Mouse (Mus musculus): ENCODE measurements around the gene Tspan10. TPM values are rescaled to one million over a fixed set of nuclear protein-coding genes. Genes with fewer than 3 reads are reported as not detected.
"Not testable (repeated sequence)": the region's sequence is repeated elsewhere in the genome, so short reads cannot be mapped to it uniquely, and the experiment has no call there.

Tspan10 gene
- total RNA-seq (2018; cell fraction: chromatin; rRNA removed) = under 1 TPM in 5 of 26 experiments, not detected in 21; 0.48 to 0.79 (median 0.71) TPM
- 1 to 10 TPM in 9 of 26 experiments, under 1 TPM in 17; 0.51 to 1.9 (median 0.85) TPM for total RNA-seq (2018; cell fraction: cytosol; rRNA removed)
- total RNA-seq (2018; cell fraction: nucleus; rRNA removed) = 1 to 10 TPM in 4 of 26 experiments, under 1 TPM in 16, not detected in 6; 0.28 to 1.4 (median 0.76) TPM
- 0.54 to 2.3 TPM (median 1.5 TPM) in 3 replicates for polyA plus RNA-seq (2018)

DNA sequence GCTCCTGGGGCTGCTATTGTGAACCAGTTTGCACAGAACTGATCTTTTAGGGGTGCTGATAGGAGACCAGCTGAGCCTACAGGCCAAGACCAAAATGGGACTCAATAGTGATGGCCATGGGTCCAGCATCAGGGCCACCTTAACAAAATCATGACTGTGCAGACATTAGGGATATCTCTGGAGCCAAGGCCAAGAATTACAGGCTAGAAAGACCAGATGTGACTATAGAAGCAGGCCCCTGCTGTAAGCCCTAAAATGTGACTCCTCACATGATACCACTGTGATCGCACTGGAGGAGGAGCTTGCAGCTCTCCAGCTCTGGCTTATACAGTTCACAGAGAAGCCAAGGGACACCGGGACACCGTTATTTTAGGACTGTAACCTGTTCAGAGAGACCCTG lies at the start of gene Tspan10:
TSS of gene Tspan10 (plus strand) at position 301 of the 400 bp plus-strand sequence.
- no peaks in the 10 kb centered on the region for H3K36me3 ChIP-seq (ENCODE audit: inconsistent target)
- no peak within 1 kb of the TSS for H3K4me3 ChIP-seq (ENCODE audit: inconsistent target)
- H3K79me2 ChIP-seq (ENCODE audit: inconsistent target) = no peaks in the 10 kb centered on the region
- no peak within 1 kb of the TSS for H3K27ac ChIP-seq
- 97% methylated on average over 3 of the region's 3 CpGs for WGBS (ENCODE audit: missing documents)

GRCm38 (mm10) chr11:120395661-120396060 lies 46.8 kb upstream of the Tspan10 start:
- Histone ChIP-seq H3K27ac (no peak overlapping the region), H3K36me3 (ENCODE audit: inconsistent target) (peaks cover 83% of the 10 kb centered on the region), H3K79me2 (ENCODE audit: inconsistent target) (peaks cover 83% of the 10 kb centered on the region; the same call in 1 of the 2 replicates), H3K4me3 (ENCODE audit: inconsistent target) (no peak overlapping the region)
- 80% methylated on average over 4 of the region's 4 CpGs for WGBS (ENCODE audit: missing documents)

DNA sequence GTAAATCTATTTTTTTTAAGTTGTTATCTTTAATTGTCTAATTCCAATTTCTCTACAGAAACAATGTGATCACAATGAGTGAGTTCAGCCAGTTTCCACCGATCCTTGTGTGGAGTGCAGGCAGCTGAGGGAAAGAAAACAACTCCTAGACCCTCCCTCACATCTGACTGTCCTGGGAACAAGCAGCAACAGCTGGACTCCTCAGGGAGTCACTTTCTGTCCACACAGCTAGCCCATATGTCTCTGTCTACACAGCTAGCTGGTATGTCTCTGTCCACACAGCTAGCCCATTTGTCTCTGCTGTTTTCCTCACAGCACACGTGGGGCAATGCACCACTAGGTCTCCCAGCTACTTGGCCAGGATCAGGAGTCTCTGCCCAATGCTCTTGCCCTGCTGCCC lies 44.8 kb upstream of the Tspan10 start:
- peaks cover 73% of the 10 kb centered on the region; the same call in 1 of the 2 replicates for H3K79me2 ChIP-seq (ENCODE audit: inconsistent target)
- H3K36me3 ChIP-seq (ENCODE audit: inconsistent target) = peaks cover 88% of the 10 kb centered on the region
- WGBS (ENCODE audit: missing documents) = 97% methylated on average over 2 of the region's 2 CpGs
- H3K27ac ChIP-seq = no peak overlapping the region
- no peak overlapping the region for H3K4me3 ChIP-seq (ENCODE audit: inconsistent target)

DNA sequence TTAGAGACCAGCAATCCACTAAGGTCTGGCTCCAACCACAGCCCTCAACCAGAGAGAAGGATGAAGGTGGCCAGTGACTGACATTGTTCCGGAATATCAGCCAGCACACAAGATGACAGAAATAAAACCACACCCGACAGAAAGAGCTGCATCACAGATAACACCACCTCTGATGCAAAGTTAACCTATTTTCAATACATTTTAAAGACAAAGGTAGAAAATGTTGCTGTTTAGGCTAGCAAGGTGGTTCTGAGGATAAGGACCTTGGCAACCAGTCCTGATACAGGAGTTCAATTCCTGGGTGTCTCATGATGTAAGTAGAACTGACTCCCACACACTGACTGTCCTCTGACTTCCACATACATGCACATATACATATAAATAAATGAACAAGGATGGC lies 43.1 kb upstream of the Tspan10 start:
- 90% methylated on average over 2 of the region's 2 CpGs for WGBS (ENCODE audit: missing documents)
- H3K36me3 ChIP-seq (ENCODE audit: inconsistent target) = peaks cover 88% of the 10 kb centered on the region
- no peak overlapping the region for H3K4me3 ChIP-seq (ENCODE audit: inconsistent target)
- H3K27ac ChIP-seq = no peak overlapping the region
- H3K79me2 ChIP-seq (ENCODE audit: inconsistent target) = peaks cover 66% of the 10 kb centered on the region; the same call in 1 of the 2 replicates

DNA sequence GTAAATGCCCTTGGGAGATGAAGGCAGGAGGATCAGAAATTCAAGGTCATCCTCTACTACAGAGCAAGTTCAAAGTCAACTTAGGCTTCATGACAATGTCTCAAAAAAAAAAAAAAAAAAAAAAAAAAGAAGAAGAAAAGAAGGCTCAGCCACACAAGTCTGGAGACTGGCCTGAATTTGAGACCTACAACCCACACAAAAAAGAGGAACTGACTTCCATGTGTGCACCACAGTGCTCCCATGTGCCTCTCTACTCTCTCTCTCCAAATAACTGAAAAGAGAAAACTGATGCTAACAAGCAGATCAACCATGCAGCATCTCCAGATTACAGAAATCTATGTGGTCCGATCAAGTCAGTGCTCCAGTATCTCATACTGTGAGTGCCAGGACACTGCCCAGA lies 37.6 kb upstream of the Tspan10 start:
- Histone ChIP-seq H3K27ac (no peak overlapping the region), H3K4me3 (ENCODE audit: inconsistent target) (no peak overlapping the region), H3K36me3 (ENCODE audit: inconsistent target) (peaks cover 84% of the 10 kb centered on the region), H3K79me2 (ENCODE audit: inconsistent target) (peaks cover 22% of the 10 kb centered on the region; the same call in 1 of the 2 replicates)
- WGBS (ENCODE audit: missing documents) = 60% methylated on average over 1 of the region's 1 CpGs

DNA sequence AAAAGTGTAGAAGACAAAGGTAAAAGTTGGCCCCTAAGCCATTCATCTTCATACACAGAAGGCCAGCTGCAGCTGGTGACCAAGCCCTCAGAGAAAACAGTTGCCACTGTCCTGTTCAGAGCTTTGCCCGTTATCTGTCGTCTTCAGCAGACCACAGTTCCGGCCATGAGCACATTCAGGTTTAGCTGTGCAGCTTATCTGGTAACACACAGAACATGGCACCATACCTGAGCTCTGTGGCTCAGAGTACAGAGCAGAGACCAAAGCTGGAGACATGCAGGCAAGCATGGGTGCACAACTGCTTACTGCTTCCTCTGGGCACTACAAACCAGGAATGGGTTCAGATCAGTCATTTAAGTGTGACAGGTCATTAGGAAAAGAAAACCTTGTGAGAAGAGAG lies 36.6 kb upstream of the Tspan10 start:
- H3K79me2 ChIP-seq (ENCODE audit: inconsistent target) = peaks cover 12% of the 10 kb centered on the region; the same call in 1 of the 2 replicates
- H3K36me3 ChIP-seq (ENCODE audit: inconsistent target) = peaks cover 83% of the 10 kb centered on the region
- WGBS (ENCODE audit: missing documents) = 81% methylated on average over 3 of the region's 3 CpGs
- H3K4me3 ChIP-seq (ENCODE audit: inconsistent target) = no peak overlapping the region
- no peak overlapping the region for H3K27ac ChIP-seq

DNA sequence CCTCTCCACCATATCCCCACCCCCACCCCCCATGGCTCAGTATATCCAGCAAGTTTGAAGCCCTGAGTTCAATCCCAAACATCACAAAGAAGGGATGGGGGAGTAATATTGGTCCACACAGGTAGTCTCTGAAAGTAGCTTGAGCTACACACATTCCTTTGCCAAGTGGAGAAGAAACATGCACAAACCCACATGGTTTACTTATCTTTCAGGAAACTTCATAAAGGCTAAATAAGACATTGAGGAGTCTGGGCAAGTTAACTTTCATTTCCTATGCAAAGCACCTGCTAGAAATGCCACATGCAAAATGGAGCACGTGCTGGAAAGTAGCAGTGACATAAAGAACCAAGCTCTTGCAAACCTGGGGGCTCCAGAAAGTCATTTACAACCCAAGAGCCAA lies 36.0 kb upstream of the Tspan10 start:
- 79% methylated on average over 1 of the region's 1 CpGs for WGBS (ENCODE audit: missing documents)
- Histone ChIP-seq H3K4me3 (ENCODE audit: inconsistent target) (no peak overlapping the region), H3K27ac (no peak overlapping the region), H3K79me2 (ENCODE audit: inconsistent target) (peaks cover 12% of the 10 kb centered on the region; the same call in 1 of the 2 replicates), H3K36me3 (ENCODE audit: inconsistent target) (peaks cover 83% of the 10 kb centered on the region)

- not testable (repeated sequence) for H3K27ac ChIP-seq; H3K79me2 ChIP-seq (ENCODE audit: inconsistent target); H3K4me3 ChIP-seq (ENCODE audit: inconsistent target)
- WGBS (ENCODE audit: missing documents) = 93% methylated on average over 6 of the region's 10 CpGs
- peaks cover 83% of the 10 kb centered on the region for H3K36me3 ChIP-seq (ENCODE audit: inconsistent target)
These were observed 28.8 kb upstream of the Tspan10 start for GRCm38 (mm10) chr11:120413621-120414020.

DNA sequence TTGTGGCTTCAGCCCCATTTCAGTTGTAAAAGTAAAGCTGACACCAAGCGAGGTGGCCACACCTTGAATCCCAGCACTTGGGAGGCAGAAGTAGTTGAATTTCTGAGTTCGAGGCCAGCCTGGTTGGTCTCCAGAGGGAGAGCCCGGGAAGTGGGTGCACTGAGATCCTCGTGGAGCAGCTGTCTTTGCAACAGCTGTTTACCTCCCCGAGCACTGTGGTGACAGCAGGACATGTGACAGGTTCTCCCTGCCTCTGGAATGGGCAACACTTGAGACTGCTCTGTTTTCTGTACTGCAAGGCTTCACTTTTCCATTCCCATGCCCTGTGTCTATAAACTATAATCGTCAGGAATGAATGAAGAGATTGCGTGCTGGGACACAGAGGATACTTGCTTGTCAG lies 24.6 kb upstream of the Tspan10 start:
- Histone ChIP-seq H3K27ac (no peak overlapping the region), H3K79me2 (ENCODE audit: inconsistent target) (peaks cover 17% of the 10 kb centered on the region), H3K36me3 (ENCODE audit: inconsistent target) (peaks cover 63% of the 10 kb centered on the region), H3K4me3 (ENCODE audit: inconsistent target) (no peak overlapping the region)
- WGBS (ENCODE audit: missing documents) = 95% methylated on average over 7 of the region's 7 CpGs

GRCm38 (mm10) chr11:120418592-120418991 lies 23.9 kb upstream of the Tspan10 start:
- WGBS (ENCODE audit: missing documents) = 89% methylated on average over 1 of the region's 1 CpGs
- peaks cover 58% of the 10 kb centered on the region for H3K36me3 ChIP-seq (ENCODE audit: inconsistent target)
- peaks cover 25% of the 10 kb centered on the region for H3K79me2 ChIP-seq (ENCODE audit: inconsistent target)
- no peak overlapping the region for H3K4me3 ChIP-seq (ENCODE audit: inconsistent target)
- no peak overlapping the region for H3K27ac ChIP-seq

- Histone ChIP-seq H3K79me2 (ENCODE audit: inconsistent target) (peaks cover 68% of the 10 kb centered on the region), H3K4me3 (ENCODE audit: inconsistent target) (no peak overlapping the region), H3K36me3 (ENCODE audit: inconsistent target) (peaks cover 63% of the 10 kb centered on the region), H3K27ac (no peak overlapping the region)
- WGBS (ENCODE audit: missing documents) = 67% methylated on average over 13 of the region's 13 CpGs
These were observed 19.5 kb upstream of the Tspan10 start for GRCm38 (mm10) chr11:120422651-120423568.

DNA sequence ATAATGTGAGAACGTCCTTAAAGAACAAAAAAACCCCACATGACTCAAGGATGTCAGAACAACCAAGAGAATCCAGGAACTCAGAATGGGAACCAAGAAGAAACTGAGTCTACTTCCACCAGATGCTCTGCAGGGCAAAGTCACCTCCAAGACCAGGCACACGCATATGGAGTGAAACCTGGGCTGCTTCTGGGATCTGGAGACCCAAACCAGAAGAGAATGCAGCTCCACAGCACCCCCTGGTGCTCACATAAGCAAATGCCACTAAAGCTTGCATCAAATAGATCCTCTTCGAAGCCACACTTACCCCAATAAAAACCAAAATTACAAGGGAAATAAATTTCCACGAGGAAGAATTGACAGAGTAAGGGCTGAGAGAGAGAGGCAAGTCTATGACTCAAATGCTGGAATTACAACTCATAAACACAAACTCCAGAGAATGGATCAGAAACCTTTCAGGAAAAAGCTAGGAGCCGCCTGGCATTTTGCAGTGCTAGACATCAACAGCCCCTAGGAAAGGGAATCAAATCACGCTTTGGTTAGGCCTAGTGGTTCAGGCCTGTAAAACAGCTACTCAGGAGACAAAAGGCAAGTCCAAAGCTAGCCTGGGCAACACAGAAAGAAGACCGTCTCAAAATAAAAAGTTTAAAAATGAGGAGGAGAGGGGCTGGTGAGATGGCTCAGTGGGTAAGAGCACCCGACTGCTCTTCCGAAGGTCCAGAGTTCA lies 18.7 kb upstream of the Tspan10 start:
- 67% methylated on average over 7 of the region's 9 CpGs for WGBS (ENCODE audit: missing documents)
- peaks cover 63% of the 10 kb centered on the region for H3K36me3 ChIP-seq (ENCODE audit: inconsistent target)
- peaks cover 76% of the 10 kb centered on the region for H3K79me2 ChIP-seq (ENCODE audit: inconsistent target)
- H3K4me3 ChIP-seq (ENCODE audit: inconsistent target) = no peak overlapping the region
- no peak overlapping the region for H3K27ac ChIP-seq

GRCm38 (mm10) chr11:120426727-120427126 lies 15.7 kb upstream of the Tspan10 start:
- H3K27ac ChIP-seq = no peak overlapping the region
- peaks cover 70% of the 10 kb centered on the region for H3K36me3 ChIP-seq (ENCODE audit: inconsistent target)
- H3K79me2 ChIP-seq (ENCODE audit: inconsistent target) = peaks cover 100% of the 10 kb centered on the region
- 77% methylated on average over 3 of the region's 3 CpGs for WGBS (ENCODE audit: missing documents)
- H3K4me3 ChIP-seq (ENCODE audit: inconsistent target) = no peak overlapping the region

DNA sequence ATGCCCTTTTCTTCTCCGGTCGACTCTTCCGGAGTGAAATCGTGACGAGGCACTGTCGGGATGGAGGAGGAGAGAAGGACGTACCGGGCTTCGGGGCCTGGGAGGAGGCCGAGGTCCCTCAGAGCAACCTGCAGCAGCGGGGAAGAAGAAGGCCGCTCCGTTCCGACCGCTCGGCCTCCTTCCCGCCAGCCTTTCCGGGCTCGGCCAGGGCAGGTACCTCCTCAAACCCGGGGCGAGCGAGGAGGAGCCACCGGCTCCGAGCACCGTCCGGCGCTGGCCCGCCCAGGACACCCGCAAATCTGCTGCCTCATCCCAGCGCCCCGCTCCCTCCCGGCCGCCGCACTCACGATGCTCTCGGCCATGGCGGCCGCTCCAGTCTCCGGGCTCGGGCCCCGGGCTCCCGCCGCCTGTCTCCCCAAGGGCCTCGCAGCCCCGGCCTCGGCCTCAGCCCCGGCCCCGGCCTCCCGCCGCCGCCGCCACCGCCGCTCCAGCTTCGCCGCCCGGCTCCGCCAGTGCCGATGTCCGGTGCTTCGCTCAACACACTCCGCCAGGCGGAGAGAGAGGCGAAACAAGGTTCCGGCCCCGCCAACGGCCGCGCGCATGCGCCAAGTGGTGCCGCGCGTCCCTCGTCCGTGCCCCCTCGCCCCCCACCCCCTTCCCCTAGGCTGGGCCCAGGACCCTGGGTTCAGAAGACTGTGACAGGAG lies 5.1 kb upstream of the Tspan10 start, which contains the start of gene Nploc4:
TSS of gene Nploc4 (minus strand) at position 557 of the 705 bp plus-strand sequence.
- H3K79me2 ChIP-seq (ENCODE audit: inconsistent target) = peaks cover 48% of the 10 kb centered on the region
- H3K36me3 ChIP-seq (ENCODE audit: inconsistent target) = peaks cover 28% of the 10 kb centered on the region
- H3K27ac ChIP-seq = peak within 1 kb of the TSS; percentile 46
- under 1% methylated on average over 73 of the region's 77 CpGs for WGBS (ENCODE audit: missing documents)
- peak within 1 kb of the TSS; percentile 74 for H3K4me3 ChIP-seq (ENCODE audit: inconsistent target)

All from macrophage (primary cell).